Mouse (Mus musculus): ENCODE data around the gene Jade2. TPM values are rescaled to one million over a fixed set of nuclear protein-coding genes. Genes with fewer than 3 reads are reported as not detected.

Jade2 gene
- polyA plus RNA-seq, 1 experiment from 2014 or later, result 0.35 TPM

GRCm38 (mm10) chr11:51837164-51838153, 20.0 kb downstream of the Jade2 start:
- Histone ChIP-seq H3K27ac (no peak overlapping the region), H3K9me3 (no peaks in the 10 kb centered on the region), H3K4me3 (no peak overlapping the region), H3K27me3 (ENCODE audit: insufficient read depth, poor library complexity, severe bottlenecking) (no peaks in the 10 kb centered on the region), H3K36me3 (no peaks in the 10 kb centered on the region), H3K4me1 (replicated peaks) (peaks cover 15% of the 10 kb centered on the region)
- DNase-seq (ENCODE audit: low spot score), result no peak
- 75% methylated on average over 8 of the region's 8 CpGs for WGBS

GRCm38 (mm10) chr11:51836506-51836905, 20.9 kb downstream of the Jade2 start:
- Histone ChIP-seq H3K27me3 (ENCODE audit: insufficient read depth, poor library complexity, severe bottlenecking) (no peaks in the 10 kb centered on the region), H3K9me3 (no peaks in the 10 kb centered on the region), H3K36me3 (no peaks in the 10 kb centered on the region), H3K4me1 (replicated peaks) (peaks cover 24% of the 10 kb centered on the region), H3K4me3 (no peak overlapping the region), H3K27ac (no peak overlapping the region)
- DNase-seq (ENCODE audit: low spot score), result no peak
- 93% methylated on average over 6 of the region's 6 CpGs for WGBS

- no peaks in the 10 kb centered on the region for H3K36me3 ChIP-seq
- no peaks in the 10 kb centered on the region for H3K27me3 ChIP-seq (ENCODE audit: insufficient read depth, poor library complexity, severe bottlenecking)
- no peak for DNase-seq (ENCODE audit: low spot score)
- WGBS, result 93% methylated on average over 12 of the region's 12 CpGs
- peaks cover 25% of the 10 kb centered on the region for H3K4me1 ChIP-seq (replicated peaks)
- H3K27ac ChIP-seq, result no peak overlapping the region
- H3K9me3 ChIP-seq, result no peaks in the 10 kb centered on the region
- H3K4me3 ChIP-seq, result no peak overlapping the region
These were observed 21.9 kb downstream of the Jade2 start for GRCm38 (mm10) chr11:51835598-51835997.

- WGBS, result 86% methylated on average over 8 of the region's 8 CpGs
- no peak for DNase-seq (ENCODE audit: low spot score)
- peaks cover 25% of the 10 kb centered on the region for H3K4me1 ChIP-seq (replicated peaks)
These were observed 23.4 kb downstream of the Jade2 start for GRCm38 (mm10) chr11:51834067-51834411.

GRCm38 (mm10) chr11:51833393-51834066, 23.9 kb downstream of the Jade2 start:
- no peak for DNase-seq (ENCODE audit: low spot score)
- Histone ChIP-seq H3K4me3 (no peak overlapping the region), H3K4me1 (replicated peaks) (peaks cover 25% of the 10 kb centered on the region), H3K27me3 (ENCODE audit: insufficient read depth, poor library complexity, severe bottlenecking) (no peaks in the 10 kb centered on the region), H3K9me3 (no peaks in the 10 kb centered on the region), H3K27ac (no peak overlapping the region), H3K36me3 (no peaks in the 10 kb centered on the region)
- WGBS, result 87% methylated on average over 10 of the region's 10 CpGs

More at GRCm38 (mm10) chr11:51834067-51834411, 23.4 kb downstream of the Jade2 start:
- Histone ChIP-seq H3K27ac (no peak overlapping the region), H3K4me3 (no peak overlapping the region), H3K9me3 (no peaks in the 10 kb centered on the region), H3K27me3 (ENCODE audit: insufficient read depth, poor library complexity, severe bottlenecking) (no peaks in the 10 kb centered on the region), H3K36me3 (no peaks in the 10 kb centered on the region)

- H3K27ac ChIP-seq, result peak overlapping the region; percentile 16; the same call in 1 of the 2 replicates
- WGBS, result 67% methylated on average over 5 of the region's 5 CpGs
- H3K4me3 ChIP-seq, result no peak overlapping the region
- no peak for DNase-seq (ENCODE audit: low spot score)
- H3K4me1 ChIP-seq (replicated peaks), result peaks cover 25% of the 10 kb centered on the region
- no peaks in the 10 kb centered on the region for H3K36me3 ChIP-seq
- no peaks in the 10 kb centered on the region for H3K9me3 ChIP-seq
- no peaks in the 10 kb centered on the region for H3K27me3 ChIP-seq (ENCODE audit: insufficient read depth, poor library complexity, severe bottlenecking)
These were observed 24.5 kb downstream of the Jade2 start for GRCm38 (mm10) chr11:51832992-51833391.

GRCm38 (mm10) chr11:51831962-51832909, 25.2 kb downstream of the Jade2 start:
- WGBS, result 57% methylated on average over 4 of the region's 4 CpGs
- no peak overlapping the region for H3K4me3 ChIP-seq
- peaks cover 25% of the 10 kb centered on the region for H3K4me1 ChIP-seq (replicated peaks)
- no peaks in the 10 kb centered on the region for H3K36me3 ChIP-seq
- DNase-seq (ENCODE audit: low spot score), result no peak
- H3K27me3 ChIP-seq (ENCODE audit: insufficient read depth, poor library complexity, severe bottlenecking), result no peaks in the 10 kb centered on the region
- no peaks in the 10 kb centered on the region for H3K9me3 ChIP-seq
- H3K27ac ChIP-seq, result peak overlapping the region; percentile 78

GRCm38 (mm10) chr11:51824867-51825424, 32.5 kb downstream of the Jade2 start:
- Histone ChIP-seq H3K27ac (no peak overlapping the region), H3K36me3 (peaks cover 3% of the 10 kb centered on the region; the same call in 1 of the 2 replicates), H3K9me3 (no peaks in the 10 kb centered on the region), H3K4me1 (replicated peaks) (peaks cover 20% of the 10 kb centered on the region), H3K27me3 (ENCODE audit: insufficient read depth, poor library complexity, severe bottlenecking) (no peaks in the 10 kb centered on the region), H3K4me3 (no peak overlapping the region)
- no peak for DNase-seq (ENCODE audit: low spot score)
- WGBS, result 93% methylated on average over 19 of the region's 19 CpGs

GRCm38 (mm10) chr11:51823963-51824753, 33.3 kb downstream of the Jade2 start:
- H3K4me1 ChIP-seq (replicated peaks), result peaks cover 20% of the 10 kb centered on the region
- DNase-seq (ENCODE audit: low spot score), result no peak
- no peak overlapping the region; the same call in 1 of the 2 replicates for H3K27ac ChIP-seq
- no peaks in the 10 kb centered on the region for H3K9me3 ChIP-seq
- H3K27me3 ChIP-seq (ENCODE audit: insufficient read depth, poor library complexity, severe bottlenecking), result no peaks in the 10 kb centered on the region
- H3K4me3 ChIP-seq, result no peak overlapping the region
- WGBS, result 92% methylated on average over 3 of the region's 3 CpGs
- peaks cover 3% of the 10 kb centered on the region; the same call in 1 of the 2 replicates for H3K36me3 ChIP-seq

GRCm38 (mm10) chr11:51823271-51823670, 34.2 kb downstream of the Jade2 start:
- Histone ChIP-seq H3K36me3 (peaks cover 3% of the 10 kb centered on the region; the same call in 1 of the 2 replicates), H3K4me1 (replicated peaks) (peaks cover 22% of the 10 kb centered on the region), H3K27me3 (ENCODE audit: insufficient read depth, poor library complexity, severe bottlenecking) (no peaks in the 10 kb centered on the region), H3K9me3 (no peaks in the 10 kb centered on the region), H3K4me3 (no peak overlapping the region), H3K27ac (peak overlapping the region; percentile 29; the same call in 1 of the 2 replicates)
- 44% methylated on average over 11 of the region's 11 CpGs for WGBS
- no peak for DNase-seq (ENCODE audit: low spot score)

GRCm38 (mm10) chr11:51822736-51823135, 34.7 kb downstream of the Jade2 start:
- H3K27ac ChIP-seq, result peak overlapping the region; percentile 70; the same call in 1 of the 2 replicates
- peaks cover 27% of the 10 kb centered on the region for H3K4me1 ChIP-seq (replicated peaks)
- H3K9me3 ChIP-seq, result no peaks in the 10 kb centered on the region
- peaks cover 3% of the 10 kb centered on the region; the same call in 1 of the 2 replicates for H3K36me3 ChIP-seq
- no peak for DNase-seq (ENCODE audit: low spot score)
- H3K4me3 ChIP-seq, result no peak overlapping the region
- 30% methylated on average over 4 of the region's 4 CpGs for WGBS
- H3K27me3 ChIP-seq (ENCODE audit: insufficient read depth, poor library complexity, severe bottlenecking), result no peaks in the 10 kb centered on the region

Data from hindbrain, embryonic 10.5 days (tissue).